In genomic region chr2:43506182-43506581, GRCm38 (mm10) we compare ENCODE assay signal across 20 mouse cellular contexts. TPM values are rescaled to one million over a fixed set of nuclear protein-coding genes. Genes with fewer than 3 reads are reported as not detected.
DNase-seq lines count a peak whose midpoint lies in the region.
"Had no signal": no experiment of that assay in that cellular context is flagged by ENCODE, and none has a peak within 500 bp of the region (broad histone marks: within the 10 kb centered on the region; RNA-seq: fewer than 3 reads in every experiment).

No protein-coding gene starts in this region.

- peak; percentile 34 for DNase-seq in left cerebral cortex, adult 11 months (ENCODE audit: low spot score)
- no peak for DNase-seq in left cerebral cortex, postnatal 4 days
- DNase-seq in frontal cortex, postnatal 36 days (ENCODE audit: low spot score in 2 of 2) = peak; percentile 24 to 78
- peak; percentile 54 to 85 for DNase-seq in left cerebral cortex, postnatal 14 days (ENCODE audit: low spot score in 2 of 2)
- peak; percentile 65 for DNase-seq in telencephalon, adult 2 months (ENCODE audit: low read depth, low spot score)
- DNase-seq in gastrocnemius, adult 8-10 months (ENCODE audit: low spot score in 2 of 2) = no peak
- no peak for DNase-seq in urinary bladder, adult 18-20 months (ENCODE audit: low spot score in 2 of 2)
- DNase-seq: adrenal gland, adult 2 months; B cell, adult 2 months; cerebellum, adult 2 months; cerebellum, postnatal 36 days; embryo, embryonic 11 days; heart, postnatal 36 days; kidney, adult 2 months; liver; lung, postnatal 36 days; spleen, adult 18-20 months; thymus, postnatal 14 days had no signal

- intact Hi-C loops in left cerebral cortex, postnatal 4 days (cut with DNase I) = no loop called here
- intact Hi-C loops in left cerebral cortex, postnatal 14 days (cut with DNase I) = no loop called here

RNA-seq across cellular contexts. Expression of gene Kynu, which starts 48.9 kb away (rescaled TPM):
- total RNA-seq in left cerebral cortex, postnatal 4 days (2021) = under 1 TPM; 0.18 to 0.26 TPM
- not detected for total RNA-seq in left cerebral cortex, postnatal 14 days (2021)
- total RNA-seq in gastrocnemius, adult 8-10 months (2022) = under 1 TPM in 1 of 4 experiments, not detected in 3; 0.40 TPM
- total RNA-seq: gastrocnemius, adult 18-20 months; gastrocnemius, postnatal 4 days; heart, postnatal 36 days had no signal

Comparison
In these comparisons a context has a peak if more than half of its experiments do, and no peak if none do; other contexts are left out.
1. DNase-seq: peak in left cerebral cortex, adult 11 months (single experiment), frontal cortex, postnatal 36 days (2 of 2), left cerebral cortex, postnatal 14 days (2 of 2) and telencephalon, adult 2 months (single experiment); none in left cerebral cortex, postnatal 4 days (single experiment), gastrocnemius, adult 8-10 months (0 of 2) and urinary bladder, adult 18-20 months (0 of 2).